Mouse (Mus musculus): Measurements from ENCODE around the gene Fars2.

The Fars2 gene

DNA sequence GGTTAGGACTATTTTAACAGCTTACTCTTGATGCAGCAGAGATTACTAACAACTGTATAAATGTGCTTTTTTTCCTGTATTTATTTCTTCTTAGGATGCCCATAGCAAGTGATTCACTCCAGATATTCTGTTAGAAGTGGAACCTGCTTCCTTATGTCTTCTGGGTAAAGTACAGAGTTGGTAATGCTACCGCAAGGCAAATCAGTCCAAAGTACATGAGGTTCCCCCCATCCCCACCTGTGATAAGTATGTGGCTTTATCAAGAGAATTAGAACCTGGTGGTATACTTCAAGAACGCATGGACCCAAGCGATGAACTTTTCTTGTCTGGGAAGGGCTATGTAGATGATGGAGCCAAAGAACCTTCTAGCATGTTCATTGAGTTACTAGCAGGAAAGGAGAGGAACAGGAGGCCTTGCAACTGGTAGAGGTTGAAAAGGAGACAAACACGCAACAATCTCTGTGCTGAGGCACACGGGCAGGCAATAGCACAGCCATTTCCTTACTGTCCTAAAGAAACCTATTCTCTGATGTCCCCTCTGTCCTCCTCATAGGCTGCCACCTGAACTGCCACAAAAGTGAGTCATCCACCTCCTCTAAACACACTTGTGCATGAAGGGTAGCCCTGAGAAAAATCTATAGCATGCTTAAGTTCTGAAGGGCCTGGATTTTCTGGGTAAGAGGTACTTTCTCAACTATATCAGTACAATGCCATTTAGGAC is 603.2 kb downstream of the Fars2 start:
- no peak for DNase-seq

DNA sequence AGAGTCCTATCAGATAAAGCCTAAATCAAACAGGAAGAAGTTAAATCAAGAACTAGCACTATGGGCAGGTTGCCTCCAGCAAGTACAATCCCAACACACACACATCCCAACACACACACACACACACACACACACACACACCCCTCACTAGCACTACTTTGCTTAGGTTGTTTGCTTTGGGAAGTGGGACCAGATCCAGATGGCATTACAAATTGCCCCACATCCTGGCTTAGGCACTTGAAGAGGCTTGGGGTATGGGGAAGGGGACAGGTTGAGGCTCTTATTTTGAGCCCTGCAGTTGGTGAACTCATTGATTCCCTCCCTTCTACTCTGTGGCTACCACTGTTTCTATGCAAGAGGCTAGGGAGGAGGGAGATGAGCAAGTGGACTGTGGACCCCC is 605.1 kb downstream of the Fars2 start:
- DNase-seq = no peak

DNA sequence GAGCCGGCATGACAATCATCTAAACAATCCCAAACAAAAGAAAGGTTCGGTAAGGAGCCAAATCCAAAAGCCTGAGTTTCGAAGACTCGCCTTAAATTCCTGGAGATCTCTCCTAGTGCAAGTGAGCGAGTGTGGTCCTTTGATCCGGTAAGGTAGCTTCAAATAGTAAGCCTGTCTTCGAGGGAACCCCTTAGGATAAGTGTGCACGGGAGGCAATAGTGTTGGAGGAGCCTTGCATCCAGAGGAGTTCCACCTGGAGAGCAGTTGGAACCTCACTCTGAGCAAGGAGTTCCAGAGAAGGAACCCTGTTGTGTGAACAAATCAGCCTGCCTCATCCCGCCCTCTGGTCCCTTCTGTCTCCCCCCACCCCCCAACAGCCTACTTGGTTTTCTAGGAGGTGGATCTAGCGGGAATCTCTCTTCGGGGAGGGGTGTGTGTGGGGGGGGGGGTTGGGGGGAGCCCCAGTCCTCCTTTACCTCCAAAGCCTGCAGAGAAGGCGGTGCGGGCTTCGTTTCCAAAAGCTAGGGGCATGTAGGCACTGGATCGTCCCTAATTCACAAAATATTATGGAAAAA is 606.6 kb downstream of the Fars2 start:
- no peak for DNase-seq

DNA sequence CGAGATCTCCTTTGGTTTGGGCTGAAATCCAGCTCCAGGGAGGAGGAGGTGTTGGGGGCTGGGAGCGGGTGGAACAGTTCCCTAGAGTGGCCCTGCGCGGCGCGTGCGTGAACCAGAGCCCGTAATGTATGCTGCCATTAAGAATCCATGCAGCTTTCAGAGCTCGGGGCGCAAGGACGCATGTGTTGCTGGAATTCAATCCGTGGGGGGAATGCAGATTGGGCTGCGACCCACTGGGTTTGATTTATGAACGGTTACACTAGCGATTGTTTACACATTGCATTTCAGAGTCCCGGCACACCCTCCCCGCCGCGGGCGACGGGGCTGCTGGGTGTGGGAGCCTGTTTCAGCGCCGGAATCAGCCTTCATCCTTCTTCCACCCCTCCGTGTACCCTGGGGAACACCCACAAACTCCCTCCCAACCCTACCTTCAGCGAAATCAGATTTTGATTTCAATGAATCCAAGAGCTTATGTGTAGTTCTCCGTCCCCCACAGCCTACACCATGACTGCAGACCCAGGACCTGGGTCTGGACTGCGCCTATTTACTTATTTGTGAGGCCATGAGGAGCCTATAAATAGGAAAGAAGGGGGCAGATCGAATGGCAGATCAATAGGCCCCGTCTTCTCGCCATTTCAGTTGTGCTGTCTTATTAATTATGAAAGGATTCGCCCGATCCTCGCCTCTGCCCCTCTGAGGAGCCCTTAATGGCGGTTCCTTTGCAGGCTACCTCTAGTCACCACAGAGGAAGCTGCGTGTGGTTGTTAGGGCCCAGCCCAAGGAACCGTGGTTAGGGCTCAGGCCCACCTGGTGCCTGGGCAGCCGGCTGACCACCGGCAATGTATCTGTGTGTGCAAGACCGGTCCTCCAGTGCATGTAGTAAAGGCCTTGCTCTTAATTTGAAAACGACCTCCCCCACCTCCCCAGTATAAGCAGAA is 607.6 kb downstream of the Fars2 start:
- DNase-seq = no peak

DNA sequence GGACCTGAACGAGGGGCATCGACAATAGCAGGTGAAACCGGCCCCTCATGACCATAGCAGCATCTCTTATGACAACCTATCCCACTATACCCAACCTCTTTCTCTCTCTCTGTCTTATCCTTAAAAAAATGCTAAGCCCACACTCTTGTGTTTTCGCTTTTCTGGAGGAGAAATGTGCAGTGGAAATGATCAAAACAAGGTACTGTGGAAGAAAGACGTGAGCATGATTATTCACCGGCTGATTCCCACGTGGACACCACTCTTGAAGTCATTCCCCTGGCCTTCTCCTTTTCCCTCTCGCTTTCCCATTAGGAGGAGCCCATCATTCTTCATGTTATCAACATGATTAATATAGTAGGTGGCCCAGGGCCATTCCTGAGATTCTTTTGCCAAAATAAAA is 608.7 kb downstream of the Fars2 start:
- no peak for DNase-seq

DNA sequence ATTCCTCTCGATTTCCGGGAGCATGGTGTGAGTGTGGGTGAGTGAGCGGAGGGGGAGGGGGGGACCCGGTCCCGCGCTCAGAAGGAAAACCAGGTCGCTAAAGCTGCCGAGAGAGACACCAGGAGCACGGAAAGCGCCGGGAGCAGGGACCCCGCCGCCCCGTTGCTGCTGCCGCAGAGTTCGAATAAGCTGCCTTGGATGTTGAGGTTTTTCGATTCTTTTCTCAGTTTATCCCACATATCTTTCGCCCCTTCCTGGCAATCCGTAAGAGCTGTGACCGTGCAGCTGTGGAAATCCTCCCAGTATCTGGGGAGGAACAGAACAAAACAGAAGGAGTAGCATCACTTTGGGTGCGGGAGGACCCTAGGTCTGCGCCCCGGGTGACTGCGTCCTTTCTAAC is 609.3 kb downstream of the Fars2 start:
- DNase-seq = no peak

DNA sequence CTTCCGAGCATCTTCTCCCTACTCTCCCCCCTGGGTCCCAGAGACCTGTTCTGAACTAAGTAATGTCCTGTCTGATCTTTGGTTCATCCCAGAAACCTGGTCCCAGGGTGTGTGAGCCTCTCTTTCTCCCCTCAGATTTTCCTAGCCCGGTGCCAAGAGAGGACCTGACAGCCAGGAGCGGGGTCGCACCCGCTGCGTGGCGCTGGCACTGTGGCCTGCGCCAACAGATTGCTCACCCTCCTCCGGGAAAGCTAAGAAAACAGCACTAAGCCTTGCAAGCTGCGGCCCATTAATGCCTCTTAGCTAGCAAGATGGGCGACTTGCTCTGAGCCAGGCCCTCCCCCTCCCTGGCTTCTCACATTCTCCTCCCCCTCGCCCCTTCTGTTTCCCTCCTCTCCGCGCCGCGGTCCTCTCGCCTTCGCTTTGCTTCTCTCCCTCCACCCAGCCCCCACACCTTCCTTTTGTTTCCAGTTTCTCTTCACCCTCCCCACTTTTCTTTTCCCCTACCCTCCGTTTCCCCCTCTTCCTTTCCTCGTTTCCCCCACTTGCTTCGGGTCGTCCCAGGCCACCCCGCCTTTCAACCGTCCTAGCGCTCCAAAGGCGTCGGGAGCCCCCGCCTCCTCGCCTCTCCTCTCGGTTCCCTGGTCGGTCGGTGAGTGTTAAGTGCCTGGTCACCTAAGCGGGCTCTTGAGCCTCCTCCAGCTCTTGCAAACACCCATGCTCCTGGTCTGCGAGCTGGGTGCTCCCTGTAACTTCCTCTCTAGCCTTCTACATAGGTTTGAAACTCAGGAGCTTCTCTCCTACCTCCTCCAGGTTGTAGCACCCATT is 610.0 kb downstream of the Fars2 start:
- no peak for DNase-seq

DNA sequence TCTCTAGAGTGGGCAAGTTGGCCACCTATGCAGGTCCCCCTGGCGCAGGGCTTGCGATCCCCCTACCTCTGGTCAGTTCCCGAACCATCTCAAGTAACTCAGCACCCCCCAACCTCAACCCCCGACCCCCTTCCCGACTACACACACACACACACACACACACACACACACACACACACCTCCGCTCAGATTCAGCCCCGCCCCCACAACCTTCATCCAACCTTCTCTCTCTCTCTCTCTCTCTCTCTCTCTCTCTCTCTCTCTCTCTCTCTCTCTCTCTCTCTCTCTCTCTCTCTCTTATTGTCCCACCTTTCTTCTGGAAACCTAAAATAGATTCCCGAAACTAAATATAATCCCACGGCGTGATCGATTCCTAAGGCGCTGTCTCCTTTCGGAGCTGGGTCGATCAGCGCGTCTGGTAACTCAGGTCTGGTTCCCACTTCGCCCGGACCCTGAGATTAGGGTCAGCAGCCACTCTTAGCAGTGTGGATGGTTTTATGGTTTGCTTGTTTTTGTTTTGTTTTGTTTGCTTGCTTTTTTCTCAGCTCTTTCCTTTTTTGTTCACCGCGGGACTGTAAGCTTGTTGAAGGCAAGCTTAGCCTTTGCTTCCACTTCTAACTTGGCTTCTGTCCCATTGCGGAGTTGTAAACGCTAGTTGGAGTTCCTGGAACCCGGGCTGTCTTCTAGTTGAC is 610.7 kb downstream of the Fars2 start:
- DNase-seq = no peak

DNA sequence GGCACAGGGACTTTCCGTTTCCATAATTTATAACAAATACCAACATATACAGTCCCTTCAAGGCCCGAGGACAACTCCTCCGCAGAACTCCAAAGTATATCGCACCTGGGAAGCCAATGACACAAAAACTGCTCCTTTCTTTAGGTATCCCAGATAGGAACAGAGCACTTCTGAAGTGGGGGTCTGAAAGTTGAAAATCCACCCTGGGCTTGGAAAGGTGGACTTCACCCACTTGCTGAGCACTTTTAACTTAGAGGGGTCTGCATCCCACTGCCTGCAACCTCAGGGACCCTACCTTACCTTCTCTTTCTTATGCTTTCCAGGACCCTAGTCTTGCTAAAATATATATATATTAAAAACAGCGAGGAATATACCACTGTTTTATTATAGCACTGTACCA is 611.3 kb downstream of the Fars2 start:
- DNase-seq = no peak

DNA sequence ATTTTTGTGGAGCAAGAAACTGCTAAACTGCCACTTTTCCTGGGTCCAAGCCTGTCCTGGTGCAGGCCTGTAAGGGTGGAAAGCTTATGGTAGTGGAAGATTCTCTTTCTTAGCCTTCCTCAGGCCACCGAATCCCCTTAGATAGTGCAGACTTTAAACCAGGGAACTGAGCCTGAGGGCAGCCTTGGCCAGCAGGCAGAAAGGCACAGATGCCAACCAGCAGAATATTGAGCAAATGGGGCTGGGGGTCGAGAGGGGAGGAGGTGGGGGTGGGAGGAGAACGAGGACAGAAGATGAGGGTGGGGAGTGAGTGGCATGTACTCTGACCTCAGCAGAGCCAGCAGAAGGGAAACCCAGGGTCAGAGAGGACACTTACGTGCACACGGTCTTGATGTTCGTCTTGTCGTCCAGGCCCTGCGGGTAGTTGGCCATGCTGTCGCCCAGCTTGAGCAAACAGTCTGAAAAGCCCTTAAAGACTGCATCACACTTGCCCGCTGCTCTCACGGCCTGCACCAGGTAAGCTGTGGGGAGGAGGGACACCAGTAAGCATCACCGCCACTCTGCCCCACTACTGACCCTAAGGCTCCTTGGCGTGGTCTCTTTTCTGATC is 612.6 kb downstream of the Fars2 start:
- DNase-seq = no peak

DNA sequence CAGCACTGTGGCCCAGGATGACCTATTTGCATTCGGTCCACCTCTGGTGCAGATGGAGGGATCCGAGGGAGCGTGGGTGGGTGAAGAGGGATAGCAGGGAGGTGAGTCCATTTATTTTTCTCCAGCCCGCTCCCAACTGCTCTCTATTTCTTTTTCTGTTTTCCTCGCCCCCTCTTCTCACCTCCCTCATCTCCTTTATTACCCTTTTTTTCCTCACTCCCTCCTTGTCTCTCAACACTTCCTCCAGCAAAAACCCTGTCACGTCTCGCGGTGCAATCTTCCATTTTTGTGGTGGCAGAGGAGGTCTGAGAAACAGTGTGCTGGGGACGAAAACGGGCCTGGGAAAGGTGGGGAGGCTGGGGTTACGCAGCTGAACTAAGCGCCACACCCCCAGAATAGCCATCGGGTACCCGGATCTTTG is 613.1 kb downstream of the Fars2 start:
- no peak for DNase-seq

DNA sequence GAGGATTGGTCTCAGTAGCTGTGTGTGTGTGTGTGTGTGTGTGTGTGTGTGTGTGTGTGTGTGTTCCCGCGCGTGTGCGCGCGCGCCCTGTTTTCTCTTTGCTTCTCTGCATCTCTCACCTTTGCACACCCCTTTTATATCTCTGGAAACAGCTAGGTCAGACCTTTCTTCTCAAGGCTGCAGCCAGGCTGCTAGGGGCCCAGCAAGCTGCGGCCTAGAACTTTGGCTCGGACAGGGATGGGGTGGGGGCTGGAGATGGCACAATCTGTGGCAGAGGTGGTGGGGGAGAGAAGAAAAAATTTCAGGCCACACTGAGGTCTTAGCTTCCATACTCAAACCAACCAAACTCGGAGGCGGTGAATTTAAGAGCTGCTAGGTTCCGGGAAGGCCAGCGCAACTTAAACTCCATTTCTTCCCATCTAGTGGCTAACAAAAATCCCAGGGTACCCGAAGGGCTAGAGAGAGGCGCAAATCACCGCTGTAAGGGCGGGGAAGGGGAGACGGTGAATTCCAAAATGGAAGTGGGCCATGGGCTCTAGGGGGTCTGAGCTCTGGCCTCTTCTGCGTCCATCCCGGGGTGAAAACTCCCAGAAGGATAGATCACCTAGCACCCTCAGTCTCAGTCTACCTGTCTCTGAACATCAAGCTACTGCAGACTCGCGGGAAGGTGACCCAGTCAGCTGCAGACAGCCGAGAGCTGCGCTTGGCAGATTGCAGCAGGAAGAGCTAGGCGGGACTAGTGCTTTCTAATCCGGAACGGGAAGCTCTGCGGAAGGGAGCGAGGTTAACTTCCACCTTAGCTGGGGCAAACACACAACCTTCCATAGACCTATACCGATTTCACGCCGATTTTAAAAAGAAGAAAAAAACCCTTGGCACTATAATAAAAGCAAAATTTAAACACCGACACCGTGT is 614.1 kb downstream of the Fars2 start:
- no peak for DNase-seq

DNA sequence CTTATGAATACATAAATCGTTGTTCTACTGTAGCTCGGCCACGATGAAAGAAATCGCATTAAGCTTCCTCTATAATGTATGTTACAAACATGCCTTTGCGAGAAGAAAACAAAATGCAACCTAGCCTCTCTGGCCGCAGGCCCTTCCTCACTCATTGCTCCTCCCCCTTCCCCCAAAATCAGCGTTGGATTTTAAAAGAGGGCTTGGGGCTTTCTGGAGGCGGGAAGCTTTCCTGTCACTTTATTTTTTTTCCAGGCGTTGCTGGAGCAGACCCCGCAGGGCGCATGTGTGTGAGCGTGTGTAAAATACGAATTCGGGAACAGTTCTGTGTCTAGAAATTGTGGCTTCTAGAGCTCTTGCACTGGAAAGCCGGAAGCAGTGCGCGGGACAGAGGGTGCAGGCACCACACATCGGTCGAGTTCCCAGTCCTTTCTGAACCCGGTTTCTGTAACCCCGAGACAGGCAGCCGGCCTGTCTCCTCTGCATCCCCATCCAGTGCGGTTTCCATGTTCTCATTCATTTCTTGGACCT is 614.8 kb downstream of the Fars2 start:
- no peak for DNase-seq

DNA sequence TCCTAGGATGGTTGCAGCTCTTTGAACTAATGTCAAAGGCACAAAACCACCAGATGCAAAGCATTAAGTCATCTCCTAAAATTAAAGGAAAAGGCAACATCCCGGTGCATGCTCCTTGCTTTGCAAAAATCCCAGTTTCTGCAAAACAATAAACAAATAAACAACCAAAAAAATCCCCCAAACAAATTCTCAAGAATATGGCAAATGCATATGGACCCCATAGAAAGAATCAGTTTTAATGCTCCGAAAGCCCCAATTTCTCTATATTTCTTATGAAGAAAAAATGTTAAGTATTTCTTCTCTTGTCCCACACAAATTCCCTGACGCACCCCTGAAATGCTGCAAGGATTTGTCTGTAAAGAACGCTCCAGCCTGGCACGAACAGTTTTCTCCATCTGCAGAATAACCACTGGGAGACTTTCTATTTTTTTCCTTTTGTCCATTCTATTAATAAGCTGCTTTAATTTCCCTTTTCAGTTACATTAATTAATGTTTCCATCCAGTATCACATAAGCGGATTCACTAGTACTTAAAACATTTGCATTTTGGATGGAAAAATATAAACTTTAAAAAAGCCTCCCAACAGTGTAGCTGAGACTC is 615.8 kb downstream of the Fars2 start:
- no peak for DNase-seq

DNA sequence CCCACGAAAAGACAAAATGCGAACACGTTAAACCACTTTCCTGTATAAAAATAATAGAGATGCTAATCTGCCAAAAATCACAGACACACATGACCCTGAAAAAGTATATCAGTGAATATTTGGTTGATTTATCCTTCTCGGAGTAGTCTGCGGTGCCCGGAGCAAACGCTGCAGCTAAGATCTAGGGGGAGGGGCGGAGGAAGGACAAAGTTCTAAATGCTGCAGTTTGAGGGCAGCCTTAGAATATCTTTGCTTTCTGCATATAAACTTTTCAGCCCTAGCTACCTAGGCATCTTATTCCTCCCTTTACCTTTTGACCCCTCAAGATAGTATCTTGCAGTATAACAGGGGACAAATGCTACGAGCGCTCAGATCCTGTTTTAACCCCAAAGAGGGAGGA is 616.4 kb downstream of the Fars2 start:
- DNase-seq = no peak

DNA sequence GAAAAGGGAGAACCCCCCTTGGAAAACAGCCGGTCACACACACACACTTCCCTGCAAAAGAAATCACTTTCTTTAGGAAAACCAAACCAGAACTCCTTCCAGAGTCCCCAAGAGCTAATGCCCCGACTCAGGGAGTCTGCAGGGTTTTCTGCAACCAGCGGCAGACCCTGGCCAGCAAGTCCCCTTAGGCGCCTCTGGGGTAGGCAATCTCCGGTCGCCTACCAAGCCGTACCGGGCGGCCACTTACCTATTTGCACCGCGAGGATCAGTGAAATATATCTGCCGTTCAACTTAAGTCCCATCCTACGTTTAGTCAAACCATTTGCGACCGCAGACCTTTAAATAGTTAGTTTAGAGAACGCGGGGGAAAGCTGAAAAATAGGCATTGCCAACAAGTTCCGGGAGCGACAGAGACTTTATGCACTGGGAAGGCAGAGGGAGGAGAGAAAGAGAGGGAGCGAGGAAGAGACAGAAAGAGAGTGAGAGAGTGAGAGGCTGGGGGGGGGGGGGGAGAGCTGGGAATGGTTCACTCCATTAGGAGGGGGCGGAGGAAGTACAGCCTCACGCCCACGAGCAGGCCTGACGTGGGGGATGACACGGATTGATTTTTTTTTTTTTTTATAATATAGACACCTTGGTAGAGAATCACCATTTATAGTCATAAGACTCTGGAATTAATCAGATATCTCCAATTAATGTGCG is 616.9 kb downstream of the Fars2 start:
- no peak for DNase-seq

DNA sequence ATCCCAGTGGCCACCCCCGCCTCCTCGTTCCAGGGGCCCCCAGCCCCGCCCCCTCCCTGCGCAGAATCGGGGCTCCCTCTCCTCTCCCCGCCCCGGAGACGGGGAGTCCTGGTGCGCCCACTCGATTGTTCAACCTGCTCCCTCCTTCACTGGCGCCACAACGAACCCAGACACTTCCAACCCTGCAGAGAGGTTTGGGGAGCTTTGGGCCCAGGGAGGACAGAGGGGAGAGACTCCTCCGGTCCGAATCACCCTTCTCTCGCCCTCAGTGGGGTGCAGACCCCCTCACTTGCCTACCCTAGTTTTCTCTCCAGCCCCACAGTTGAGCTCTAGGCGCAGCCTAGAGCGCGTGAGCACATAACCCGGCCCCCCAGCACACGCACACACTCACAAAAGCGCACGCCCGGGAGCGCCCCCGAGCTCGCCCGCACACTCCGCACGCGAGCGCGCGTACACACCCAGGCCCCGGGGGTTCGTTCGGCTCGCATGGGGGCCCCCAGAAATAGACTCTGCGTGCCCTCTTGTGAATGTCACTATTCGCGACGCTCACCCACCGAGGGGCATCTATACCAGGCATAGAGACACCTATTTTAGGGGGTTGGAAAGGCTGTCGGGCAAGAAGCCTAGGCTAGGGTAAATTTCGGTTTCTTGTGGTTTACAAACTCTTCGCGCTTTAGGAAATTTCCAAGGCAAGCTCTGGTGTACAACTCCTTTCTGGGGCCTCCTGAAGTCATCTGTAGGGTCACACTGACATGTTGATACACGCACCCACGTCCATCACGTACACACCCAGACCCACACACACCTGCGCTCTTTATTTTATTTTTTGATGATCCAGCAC is 617.7 kb downstream of the Fars2 start, which contains the start of gene Nrn1:
TSS of gene Nrn1 (minus strand) at position 401 of the 841 bp plus-strand sequence.
- no peak for DNase-seq

All from spleen, adult 18-20 months (tissue).